Mouse (Mus musculus) heart, embryonic 13.5 days (tissue): ENCODE data around the gene Lhx4. TPM values are rescaled to one million over a fixed set of nuclear protein-coding genes. Genes with fewer than 3 reads are reported as not detected.

Experiments used
- ATAC-seq: fragments of 200-750 bp; cut with Nextera tagmentation; 2 replicates; pipeline ENCODE4 v1.8.0; 2017; ENCODE audit warnings: moderate TSS enrichment; ENCODE audit not compliant: insufficient number of reproducible peaks, low FRiP score, low TSS enrichment; ENCODE audit errors: extremely low read depth
- H3K27ac ChIP-seq: fragments of 300-500 bp; sonication (generic); replicated peaks from 2 replicates; pipeline ENCODE4 v1.5.1; 2015; ENCODE audit warnings: moderate library complexity, mild to moderate bottlenecking, inconsistent platforms
- H3K27me3 ChIP-seq: fragments of 300-500 bp; sonication (generic); replicated peaks from 2 replicates; pipeline ENCODE4 v1.6.1; 2015; ENCODE audit warnings: mild to moderate bottlenecking, inconsistent platforms
- H3K36me3 ChIP-seq: fragments of 300-500 bp; sonication (generic); 2 replicates; pipeline ENCODE4 v1.6.1; 2015; ENCODE audit warnings: mild to moderate bottlenecking, inconsistent platforms
- H3K4me1 ChIP-seq: fragments of 300-500 bp; sonication (generic); 2 replicates; pipeline ENCODE4 v1.6.1; 2015; ENCODE audit warnings: inconsistent platforms
- H3K4me2 ChIP-seq: fragments of 300-500 bp; sonication (generic); 2 replicates; pipeline ENCODE4 v1.6.1; 2015; ENCODE audit warnings: inconsistent platforms, mild to moderate bottlenecking, moderate library complexity
- H3K4me3 ChIP-seq: fragments of 300-500 bp; sonication (generic); 2 replicates; pipeline ENCODE4 v1.5.1; 2015; ENCODE audit warnings: moderate library complexity, mild to moderate bottlenecking, inconsistent platforms
- H3K9ac ChIP-seq: fragments of 300-500 bp; sonication (generic); 2 replicates; pipeline ENCODE4 v1.6.1; 2015; ENCODE audit warnings: inconsistent platforms, mild to moderate bottlenecking, moderate library complexity
- H3K9me3 ChIP-seq: fragments of 300-500 bp; sonication (generic); 2 replicates; pipeline ENCODE4 v1.6.1; 2016; ENCODE audit warnings: inconsistent platforms
- WGBS: fragments of 180-500 bp; shearing (Covaris S2); methylation state at CpG from one replicate; pipeline ENCODE4 v1.1.7; 2015; ENCODE audit warnings: mixed read lengths; 5-methylcytosine and 5-hydroxymethylcytosine counted together
- polyA plus RNA-seq: library from polyadenylated mRNA; unstranded; fragments of >200 nt; fragmentation: Nextera tagmentation; extraction: Ambion mirVana; gene quantifications from 2 replicates; pipeline ENCODE4 v1.2.1, GENCODE M21; 2015

The Lhx4 gene
- polyA plus RNA-seq, 1 experiment from 2014 or later, result not detected

GRCm38 (mm10) chr1:155741378-155741945 lies 10.0 kb downstream of the Lhx4 start:
- Histone ChIP-seq H3K9ac (peak overlapping the region; percentile 71), H3K9me3 (no peaks in the 10 kb centered on the region), H3K4me3 (peak overlapping the region; percentile 62), H3K27me3 (peaks cover 93% of the 10 kb centered on the region), H3K36me3 (no peaks in the 10 kb centered on the region), H3K4me1 (peaks cover 47% of the 10 kb centered on the region), H3K4me2 (peak overlapping the region; percentile 95), H3K27ac (no peak overlapping the region)
- ATAC-seq, result no peak
- WGBS, result under 1% methylated on average over 34 of the region's 34 CpGs

- Histone ChIP-seq H3K27ac (no peak overlapping the region), H3K36me3 (no peaks in the 10 kb centered on the region), H3K27me3 (peaks cover 93% of the 10 kb centered on the region), H3K4me2 (peak overlapping the region; percentile 95), H3K9me3 (no peaks in the 10 kb centered on the region), H3K4me1 (peaks cover 48% of the 10 kb centered on the region), H3K9ac (peak overlapping the region; percentile 52; the same call in 1 of the 2 replicates), H3K4me3 (peak overlapping the region; percentile 62)
- under 1% methylated on average over 44 of the region's 44 CpGs for WGBS
- no peak for ATAC-seq
Observed at GRCm38 (mm10) chr1:155740622-155741377, 10.7 kb downstream of the Lhx4 start.

GRCm38 (mm10) chr1:155737809-155738383 lies 13.6 kb downstream of the Lhx4 start:
- no peak overlapping the region for H3K9ac ChIP-seq
- peaks cover 99% of the 10 kb centered on the region for H3K27me3 ChIP-seq
- peaks cover 43% of the 10 kb centered on the region for H3K4me1 ChIP-seq
- no peaks in the 10 kb centered on the region for H3K9me3 ChIP-seq
- H3K27ac ChIP-seq, result no peak overlapping the region
- ATAC-seq, result no peak
- H3K4me2 ChIP-seq, result peak overlapping the region; percentile 14; the same call in 1 of the 2 replicates
- H3K36me3 ChIP-seq, result no peaks in the 10 kb centered on the region
- H3K4me3 ChIP-seq, result peak overlapping the region; percentile 2; the same call in 1 of the 2 replicates
- WGBS, result 1% methylated on average over 25 of the region's 25 CpGs

GRCm38 (mm10) chr1:155737017-155737808 lies 14.3 kb downstream of the Lhx4 start:
- Histone ChIP-seq H3K27me3 (peaks cover 99% of the 10 kb centered on the region), H3K27ac (no peak overlapping the region), H3K36me3 (no peaks in the 10 kb centered on the region), H3K4me3 (peak overlapping the region; percentile 5), H3K9me3 (no peaks in the 10 kb centered on the region), H3K4me1 (peaks cover 37% of the 10 kb centered on the region), H3K9ac (no peak overlapping the region), H3K4me2 (peak overlapping the region; percentile 14)
- under 1% methylated on average over 58 of the region's 58 CpGs for WGBS
- no peak for ATAC-seq

- Histone ChIP-seq H3K4me2 (no peak overlapping the region), H3K36me3 (no peaks in the 10 kb centered on the region), H3K27ac (no peak overlapping the region), H3K9me3 (no peaks in the 10 kb centered on the region), H3K9ac (no peak overlapping the region), H3K4me1 (peaks cover 28% of the 10 kb centered on the region), H3K4me3 (0 out of 2 replicates have a peak overlapping the region, but pooled peaks have one; percentile 2), H3K27me3 (peaks cover 99% of the 10 kb centered on the region)
- no peak for ATAC-seq
- WGBS, result 1% methylated on average over 26 of the region's 26 CpGs
Observed at GRCm38 (mm10) chr1:155736096-155736825, 15.2 kb downstream of the Lhx4 start.

- H3K4me2 ChIP-seq, result no peak overlapping the region
- H3K27me3 ChIP-seq, result peaks cover 97% of the 10 kb centered on the region
- ATAC-seq, result no peak
- no peak overlapping the region for H3K4me3 ChIP-seq
- H3K4me1 ChIP-seq, result no peaks in the 10 kb centered on the region
- no peak overlapping the region for H3K9ac ChIP-seq
- no peaks in the 10 kb centered on the region for H3K9me3 ChIP-seq
- no peaks in the 10 kb centered on the region for H3K36me3 ChIP-seq
- 0% methylated on average over 2 of the region's 2 CpGs for WGBS
- no peak overlapping the region for H3K27ac ChIP-seq
Observed at GRCm38 (mm10) chr1:155731156-155731555, 20.3 kb downstream of the Lhx4 start.

GRCm38 (mm10) chr1:155729113-155729795 lies 22.2 kb downstream of the Lhx4 start:
- 3% methylated on average over 23 of the region's 23 CpGs for WGBS

GRCm38 (mm10) chr1:155727830-155728229 lies 23.7 kb downstream of the Lhx4 start:
- no peak overlapping the region for H3K27ac ChIP-seq
- no peak overlapping the region for H3K9ac ChIP-seq
- no peaks in the 10 kb centered on the region for H3K9me3 ChIP-seq
- H3K4me2 ChIP-seq, result no peak overlapping the region
- ATAC-seq, result no peak
- peaks cover 98% of the 10 kb centered on the region for H3K27me3 ChIP-seq
- WGBS, result 31% methylated on average over 10 of the region's 10 CpGs
- H3K4me3 ChIP-seq, result no peak overlapping the region
- no peaks in the 10 kb centered on the region for H3K36me3 ChIP-seq
- peaks cover 1% of the 10 kb centered on the region; the same call in 1 of the 2 replicates for H3K4me1 ChIP-seq

More at GRCm38 (mm10) chr1:155729113-155729795, 22.2 kb downstream of the Lhx4 start:
- Histone ChIP-seq H3K27ac (no peak overlapping the region), H3K4me3 (no peak overlapping the region), H3K9ac (no peak overlapping the region), H3K9me3 (no peaks in the 10 kb centered on the region), H3K36me3 (no peaks in the 10 kb centered on the region), H3K27me3 (peaks cover 98% of the 10 kb centered on the region), H3K4me2 (no peak overlapping the region), H3K4me1 (no peaks in the 10 kb centered on the region)
- no peak for ATAC-seq

GRCm38 (mm10) chr1:155725876-155726275 lies 25.6 kb downstream of the Lhx4 start:
- Histone ChIP-seq H3K9ac (no peak overlapping the region), H3K4me3 (no peak overlapping the region), H3K4me2 (no peak overlapping the region), H3K27ac (no peak overlapping the region), H3K4me1 (peaks cover 4% of the 10 kb centered on the region; the same call in 1 of the 2 replicates), H3K9me3 (no peaks in the 10 kb centered on the region), H3K27me3 (peaks cover 94% of the 10 kb centered on the region), H3K36me3 (no peaks in the 10 kb centered on the region)
- 57% methylated on average over 2 of the region's 2 CpGs for WGBS
- no peak for ATAC-seq

- Histone ChIP-seq H3K4me3 (no peak overlapping the region), H3K4me2 (no peak overlapping the region), H3K27me3 (peaks cover 92% of the 10 kb centered on the region), H3K4me1 (peaks cover 4% of the 10 kb centered on the region; the same call in 1 of the 2 replicates), H3K36me3 (no peaks in the 10 kb centered on the region), H3K27ac (no peak overlapping the region), H3K9me3 (no peaks in the 10 kb centered on the region), H3K9ac (no peak overlapping the region)
- WGBS, result 64% methylated on average over 3 of the region's 3 CpGs
- no peak for ATAC-seq
Observed at GRCm38 (mm10) chr1:155724301-155724700, 27.2 kb downstream of the Lhx4 start.
